Mouse (Mus musculus): Measurements from ENCODE around the gene Crybg1. TPM values are rescaled to one million over a fixed set of nuclear protein-coding genes. Genes with fewer than 3 reads are reported as not detected.

Gene Crybg1
- polyA plus RNA-seq, 1 experiment: 4.2 TPM

GRCm38 (mm10) chr10:44112005-44112675, 36.5 kb downstream of the Crybg1 start:
- Histone ChIP-seq H3K4me3 (ENCODE audit: low read depth, low read length) (no peak overlapping the region), H3K4me1 (ENCODE audit: control insufficient read depth, insufficient read depth, low read length) (no peaks in the 10 kb centered on the region), H3K9me3 (replicated peaks; ENCODE audit: control insufficient read depth, insufficient read depth, low read length, poor library complexity, severe bottlenecking) (0 out of 2 replicates have a peak, but pooled peaks cover 3% of the 10 kb centered on the region), H3K27me3 (ENCODE audit: control insufficient read depth, insufficient read depth, low read length, poor library complexity, severe bottlenecking) (no peaks in the 10 kb centered on the region), H3K27ac (ENCODE audit: insufficient read depth, low read length) (no peak overlapping the region), H3K9ac (ENCODE audit: low read depth, poor library complexity, severe bottlenecking) (no peak overlapping the region), H3K36me3 (ENCODE audit: control insufficient read depth, insufficient read depth, low read length, poor library complexity, severe bottlenecking) (no peaks in the 10 kb centered on the region)
- TF ChIP-seq EP300 (IDR thresholded peaks at IDR 0.05; ENCODE audit: insufficient read depth, low read depth, low read length) (no peak), CTCF (IDR thresholded peaks at IDR 0.05; ENCODE audit: low read depth, low read length) (no peak), POLR2A (IDR thresholded peaks at IDR 0.05; ENCODE audit: insufficient read depth, low read length) (no peak)

- no peaks in the 10 kb centered on the region for H3K27me3 ChIP-seq (ENCODE audit: control insufficient read depth, insufficient read depth, low read length, poor library complexity, severe bottlenecking)
- TF ChIP-seq CTCF (IDR thresholded peaks at IDR 0.05; ENCODE audit: low read depth, low read length) (no peak), POLR2A (IDR thresholded peaks at IDR 0.05; ENCODE audit: insufficient read depth, low read length) (no peak), EP300 (IDR thresholded peaks at IDR 0.05; ENCODE audit: insufficient read depth, low read depth, low read length) (no peak)
These were observed 37.5 kb downstream of the Crybg1 start for GRCm38 (mm10) chr10:44111168-44111567.

GRCm38 (mm10) chr10:44110460-44110859, 38.2 kb downstream of the Crybg1 start:
- H3K27ac ChIP-seq (ENCODE audit: insufficient read depth, low read length): no peak overlapping the region
- H3K4me3 ChIP-seq (ENCODE audit: low read depth, low read length): no peak overlapping the region
- no peak for TF ChIP-seq CTCF (IDR thresholded peaks at IDR 0.05; ENCODE audit: low read depth, low read length)
- no peak for TF ChIP-seq POLR2A (IDR thresholded peaks at IDR 0.05; ENCODE audit: insufficient read depth, low read length)
- TF ChIP-seq EP300 (IDR thresholded peaks at IDR 0.05; ENCODE audit: insufficient read depth, low read depth, low read length): no peak
- no peaks in the 10 kb centered on the region for H3K4me1 ChIP-seq (ENCODE audit: control insufficient read depth, insufficient read depth, low read length)
- no peaks in the 10 kb centered on the region for H3K36me3 ChIP-seq (ENCODE audit: control insufficient read depth, insufficient read depth, low read length, poor library complexity, severe bottlenecking)
- H3K9me3 ChIP-seq (replicated peaks; ENCODE audit: control insufficient read depth, insufficient read depth, low read length, poor library complexity, severe bottlenecking): 0 out of 2 replicates have a peak, but pooled peaks cover 3% of the 10 kb centered on the region
- H3K27me3 ChIP-seq (ENCODE audit: control insufficient read depth, insufficient read depth, low read length, poor library complexity, severe bottlenecking): no peaks in the 10 kb centered on the region
- H3K9ac ChIP-seq (ENCODE audit: low read depth, poor library complexity, severe bottlenecking): no peak overlapping the region

More at GRCm38 (mm10) chr10:44111168-44111567, 37.5 kb downstream of the Crybg1 start:
- Histone ChIP-seq H3K4me1 (ENCODE audit: control insufficient read depth, insufficient read depth, low read length) (no peaks in the 10 kb centered on the region), H3K9me3 (replicated peaks; ENCODE audit: control insufficient read depth, insufficient read depth, low read length, poor library complexity, severe bottlenecking) (0 out of 2 replicates have a peak, but pooled peaks cover 3% of the 10 kb centered on the region), H3K27ac (ENCODE audit: insufficient read depth, low read length) (no peak overlapping the region), H3K36me3 (ENCODE audit: control insufficient read depth, insufficient read depth, low read length, poor library complexity, severe bottlenecking) (no peaks in the 10 kb centered on the region), H3K4me3 (ENCODE audit: low read depth, low read length) (no peak overlapping the region), H3K9ac (ENCODE audit: low read depth, poor library complexity, severe bottlenecking) (no peak overlapping the region)

GRCm38 (mm10) chr10:44094794-44095193, 53.9 kb downstream of the Crybg1 start:
- H3K9ac ChIP-seq (ENCODE audit: low read depth, poor library complexity, severe bottlenecking): no peak overlapping the region
- no peak for TF ChIP-seq EP300 (IDR thresholded peaks at IDR 0.05; ENCODE audit: insufficient read depth, low read depth, low read length)
- H3K4me1 ChIP-seq (ENCODE audit: control insufficient read depth, insufficient read depth, low read length): no peaks in the 10 kb centered on the region

GRCm38 (mm10) chr10:44091757-44092156, 56.9 kb downstream of the Crybg1 start:
- TF ChIP-seq CTCF (IDR thresholded peaks at IDR 0.05; ENCODE audit: low read depth, low read length): no peak
- TF ChIP-seq POLR2A (IDR thresholded peaks at IDR 0.05; ENCODE audit: insufficient read depth, low read length): no peak
- TF ChIP-seq EP300 (IDR thresholded peaks at IDR 0.05; ENCODE audit: insufficient read depth, low read depth, low read length): no peak
- no peaks in the 10 kb centered on the region for H3K27me3 ChIP-seq (ENCODE audit: control insufficient read depth, insufficient read depth, low read length, poor library complexity, severe bottlenecking)
- H3K4me3 ChIP-seq (ENCODE audit: low read depth, low read length): no peak overlapping the region
- H3K27ac ChIP-seq (ENCODE audit: insufficient read depth, low read length): no peak overlapping the region
- H3K9me3 ChIP-seq (replicated peaks; ENCODE audit: control insufficient read depth, insufficient read depth, low read length, poor library complexity, severe bottlenecking): peaks cover 18% of the 10 kb centered on the region
- H3K4me1 ChIP-seq (ENCODE audit: control insufficient read depth, insufficient read depth, low read length): no peaks in the 10 kb centered on the region
- no peak overlapping the region for H3K9ac ChIP-seq (ENCODE audit: low read depth, poor library complexity, severe bottlenecking)
- H3K36me3 ChIP-seq (ENCODE audit: control insufficient read depth, insufficient read depth, low read length, poor library complexity, severe bottlenecking): no peaks in the 10 kb centered on the region

More at GRCm38 (mm10) chr10:44094794-44095193, 53.9 kb downstream of the Crybg1 start:
- Histone ChIP-seq H3K36me3 (ENCODE audit: control insufficient read depth, insufficient read depth, low read length, poor library complexity, severe bottlenecking) (no peaks in the 10 kb centered on the region), H3K27me3 (ENCODE audit: control insufficient read depth, insufficient read depth, low read length, poor library complexity, severe bottlenecking) (no peaks in the 10 kb centered on the region), H3K27ac (ENCODE audit: insufficient read depth, low read length) (no peak overlapping the region), H3K9me3 (replicated peaks; ENCODE audit: control insufficient read depth, insufficient read depth, low read length, poor library complexity, severe bottlenecking) (peaks cover 17% of the 10 kb centered on the region), H3K4me3 (ENCODE audit: low read depth, low read length) (no peak overlapping the region)

- H3K4me1 ChIP-seq (ENCODE audit: control insufficient read depth, insufficient read depth, low read length): no peaks in the 10 kb centered on the region
- H3K27ac ChIP-seq (ENCODE audit: insufficient read depth, low read length): no peak overlapping the region
- H3K9me3 ChIP-seq (replicated peaks; ENCODE audit: control insufficient read depth, insufficient read depth, low read length, poor library complexity, severe bottlenecking): no peaks in the 10 kb centered on the region
- H3K9ac ChIP-seq (ENCODE audit: low read depth, poor library complexity, severe bottlenecking): no peak overlapping the region
- TF ChIP-seq EP300 (IDR thresholded peaks at IDR 0.05; ENCODE audit: insufficient read depth, low read depth, low read length) (no peak), CTCF (IDR thresholded peaks at IDR 0.05; ENCODE audit: low read depth, low read length) (no peak), POLR2A (IDR thresholded peaks at IDR 0.05; ENCODE audit: insufficient read depth, low read length) (no peak)
- H3K27me3 ChIP-seq (ENCODE audit: control insufficient read depth, insufficient read depth, low read length, poor library complexity, severe bottlenecking): no peaks in the 10 kb centered on the region
- H3K4me3 ChIP-seq (ENCODE audit: low read depth, low read length): no peak overlapping the region
- H3K36me3 ChIP-seq (ENCODE audit: control insufficient read depth, insufficient read depth, low read length, poor library complexity, severe bottlenecking): no peaks in the 10 kb centered on the region
These were observed 68.3 kb downstream of the Crybg1 start for GRCm38 (mm10) chr10:44080351-44080750.

Data from ES-Bruce4 (cell line).